8 mouse cellular contexts compared by ENCODE assay signal in genomic region chr5:34186961-34187391, GRCm38 (mm10). TPM values are rescaled to one million over a fixed set of nuclear protein-coding genes. Genes with fewer than 3 reads are reported as not detected.
A peak's percentile ranks its signal among the peaks of the same experiment; 100 is the strongest.
DNase-seq lines count a peak whose midpoint lies in the region; ATAC-seq and TF ChIP-seq lines count a peak whose summit lies in the region.

No protein-coding gene starts in this region.

- ATAC-seq in heart, postnatal 0 days (ENCODE audit: insufficient read depth, low read depth): peak; percentile 16

- no peaks in the 10 kb centered on the region for H3K27me3 ChIP-seq in C2C12 (ENCODE audit: control insufficient read depth, insufficient read depth, insufficient read length)
- no peaks in the 10 kb centered on the region for H3K27me3 ChIP-seq in heart, postnatal 0 days (ENCODE audit: control insufficient read depth, insufficient read depth, low read length)
- H3K27me3 ChIP-seq in spleen, adult 2 months (ENCODE audit: control insufficient read depth, insufficient read depth, low read length): no peaks in the 10 kb centered on the region

- H3K4me1 ChIP-seq in embryonic fibroblast, embryonic 13.5 days (ENCODE audit: control insufficient read depth, insufficient read depth, low read length): 0 out of 2 replicates have a peak, but pooled peaks cover 3% of the 10 kb centered on the region
- H3K4me1 ChIP-seq in heart, postnatal 0 days (ENCODE audit: control insufficient read depth, insufficient read depth): peaks cover 67% of the 10 kb centered on the region
- peaks cover 29% of the 10 kb centered on the region; the same call in 1 of the 2 replicates for H3K4me1 ChIP-seq in spleen, adult 2 months (ENCODE audit: control insufficient read depth, insufficient read depth, insufficient read length)

- no peaks in the 10 kb centered on the region for H3K79me3 ChIP-seq in C2C12 (ENCODE audit: low read depth)

- H3K79me2 ChIP-seq in C2C12 (ENCODE audit: control insufficient read depth, insufficient read depth) (no peaks in the 10 kb centered on the region), macrophage (ENCODE audit: inconsistent target) (peaks cover 22% of the 10 kb centered on the region; the same call in 1 of the 2 replicates)

- TF ChIP-seq POLR2A in embryonic fibroblast, embryonic 13.5 days (IDR thresholded peaks at IDR 0.05; ENCODE audit: low read depth, low read length): peak; percentile 3; the same call in 1 of the 2 replicates
- no peak for TF ChIP-seq POLR2A in spleen, adult 2 months (IDR thresholded peaks at IDR 0.05; ENCODE audit: low read depth, low read length)

- DNase-seq in adipocyte (ENCODE audit: low spot score): peak; percentile 63
- DNase-seq in heart, postnatal 0 days (ENCODE audit: low spot score): peak; percentile 50
- peak; percentile 76 to 84 for DNase-seq in kidney, postnatal 36 days
- DNase-seq in spleen, adult 2 months (ENCODE audit: low read depth in 1 of 2, low spot score in 2 of 2): peak in 1 of 2 experiments; percentile 34
- DNase-seq in layer of hippocampus, adult 9-11 months: no peak

- TF ChIP-seq CTCF in C2C12 (IDR thresholded peaks at IDR 0.05; ENCODE audit: control insufficient read depth, insufficient read depth, insufficient read length): no peak
- TF ChIP-seq CTCF in embryonic fibroblast, embryonic 13.5 days (IDR thresholded peaks at IDR 0.05; ENCODE audit: borderline replicate concordance, insufficient read depth, low read length): no peak
- TF ChIP-seq CTCF in heart, postnatal 0 days (IDR thresholded peaks at IDR 0.05; ENCODE audit: low read depth): no peak
- no peak for TF ChIP-seq CTCF in spleen, adult 2 months (IDR thresholded peaks at IDR 0.05; ENCODE audit: extremely low read depth, insufficient read depth, insufficient read length, insufficient replicate concordance)

- H3K9ac ChIP-seq in heart, postnatal 0 days (replicated peaks; ENCODE audit: low read depth, low read length): peak overlapping the region; percentile 91

- H3K9me3 ChIP-seq in heart, postnatal 0 days (replicated peaks; ENCODE audit: control insufficient read depth, low read length): no peaks in the 10 kb centered on the region

- no peaks in the 10 kb centered on the region for H3K36me3 ChIP-seq in C2C12 (ENCODE audit: control insufficient read depth, insufficient read depth)
- peaks cover 2% of the 10 kb centered on the region; the same call in 1 of the 2 replicates for H3K36me3 ChIP-seq in heart, postnatal 0 days (replicated peaks; ENCODE audit: control insufficient read depth, insufficient read depth, low read length)
- H3K36me3 ChIP-seq in macrophage (ENCODE audit: inconsistent target): peaks cover 9% of the 10 kb centered on the region; the same call in 1 of the 2 replicates
- H3K36me3 ChIP-seq in spleen, adult 2 months (ENCODE audit: control insufficient read depth, insufficient read depth, low read length): 0 out of 2 replicates have a peak, but pooled peaks cover 1% of the 10 kb centered on the region

- H3K4me3 ChIP-seq in C2C12 (ENCODE audit: insufficient read depth, poor library complexity, severe bottlenecking) (peak overlapping the region; percentile 39), macrophage (ENCODE audit: inconsistent target) (peak overlapping the region; percentile 49)
- peak overlapping the region; percentile 75 for H3K4me3 ChIP-seq in embryonic fibroblast, embryonic 13.5 days (ENCODE audit: insufficient read depth, low read length)
- H3K4me3 ChIP-seq in heart, postnatal 0 days (ENCODE audit: low read depth, low read length): peak overlapping the region; percentile 87
- peak overlapping the region; percentile 68 for H3K4me3 ChIP-seq in spleen, adult 2 months (ENCODE audit: extremely low read depth, insufficient read depth, insufficient read length)

- no peak for TF ChIP-seq EP300 in heart, postnatal 0 days (IDR thresholded peaks at IDR 0.05; ENCODE audit: low read depth)

- WGBS in heart, postnatal 0 days: under 1% methylated on average over 38 of the region's 46 CpGs
- WGBS in macrophage (ENCODE audit: missing documents): under 1% methylated on average over 46 of the region's 46 CpGs
- WGBS in spleen, adult 2 months: under 1% methylated on average over 46 of the region's 46 CpGs

- peak overlapping the region; percentile 87 for H3K4me2 ChIP-seq in heart, postnatal 0 days (ENCODE audit: low read depth, low read length)

- H3K27ac ChIP-seq in embryonic fibroblast, embryonic 13.5 days (ENCODE audit: insufficient read depth, low read length): peak overlapping the region; percentile 43
- peak overlapping the region; percentile 97 for H3K27ac ChIP-seq in heart, postnatal 0 days (ENCODE audit: low read depth)
- no peak overlapping the region for H3K27ac ChIP-seq in macrophage
- peak overlapping the region; percentile 91 for H3K27ac ChIP-seq in spleen, adult 2 months (ENCODE audit: insufficient read depth, low read length)

- H3ac ChIP-seq in C2C12 (ENCODE audit: control insufficient read depth, insufficient read length, low read depth): peak overlapping the region; percentile 69

TF ChIP-seq in C2C12, 6 proteins besides CTCF, POLR2A, EP300 and RAD21:
- TF ChIP-seq MAX (IDR thresholded peaks at IDR 0.05) (no peak), CEBPB (IDR thresholded peaks at IDR 0.05; ENCODE audit: low read depth) (no peak), MYOD1 (IDR thresholded peaks at IDR 0.05; ENCODE audit: control insufficient read depth, insufficient read length, low read depth) (no peak), MYOG (IDR thresholded peaks at IDR 0.05; ENCODE audit: control insufficient read depth, extremely low read depth, insufficient read length) (no peak), USF1 (IDR thresholded peaks at IDR 0.05; ENCODE audit: low read depth) (no peak), FOSL1 (IDR thresholded peaks at IDR 0.05; ENCODE audit: insufficient read depth, low read length, poor library complexity, severe bottlenecking) (no peak)

RNA-seq across cellular contexts. Expression of gene Mxd4, which starts 0.5 kb away (rescaled TPM):
- polyA plus RNA-seq in C2C12 (2012; fragmentation: generic; extraction: Trizol) (15.3 TPM), macrophage (2018) (14.0 to 47.5 TPM (median 34.3 TPM) in 3 replicates)
- 67.2 and 69.7 TPM in 2 replicates for polyA plus RNA-seq in embryonic fibroblast, embryonic 13.5 days (2011; ENCODE audit: insufficient read length, low read depth, missing spikeins)
- total RNA-seq in heart, postnatal 0 days (2014; rRNA removed; ENCODE audit: low replicate concordance): 104 and 114 TPM in 2 replicates
- polyA plus RNA-seq in heart, postnatal 0 days (2015; fragmentation: Nextera tagmentation; extraction: Ambion mirVana): 22.5 and 24.5 TPM in 2 replicates
- total RNA-seq in macrophage (2018; cell fraction: chromatin; rRNA removed): 10 to 100 TPM in 15 of 26 experiments, 1 to 10 TPM in 11; 2.4 to 76.8 (median 12.6) TPM
- total RNA-seq in macrophage (2018; cell fraction: cytosol; rRNA removed): 10 to 100 TPM in 25 of 26 experiments, 1 to 10 TPM in 1; 7.0 to 65.5 (median 17.4) TPM
- total RNA-seq in macrophage (2018; cell fraction: nucleus; rRNA removed): 10 to 100 TPM in 16 of 26 experiments, 1 to 10 TPM in 10; 5.2 to 65.4 (median 12.5) TPM
- polyA plus RNA-seq in spleen, adult 2 months (2012; rRNA removed): 147 and 188 TPM in 2 replicates

RNA-seq across cellular contexts. Expression of gene Haus3, which starts 17.6 kb away (rescaled TPM):
- 7.3 TPM for polyA plus RNA-seq in C2C12 (2012; fragmentation: generic; extraction: Trizol)
- polyA plus RNA-seq in embryonic fibroblast, embryonic 13.5 days (2011; ENCODE audit: insufficient read length, low read depth, missing spikeins): 19.3 and 31.2 TPM in 2 replicates
- 5.6 and 17.9 TPM in 2 replicates for total RNA-seq in heart, postnatal 0 days (2014; rRNA removed; ENCODE audit: low replicate concordance)
- polyA plus RNA-seq in heart, postnatal 0 days (2015; fragmentation: Nextera tagmentation; extraction: Ambion mirVana): 11.4 and 11.6 TPM in 2 replicates
- total RNA-seq in macrophage (2018; cell fraction: chromatin; rRNA removed): 10 to 100 TPM in 22 of 26 experiments, 1 to 10 TPM in 4; 5.8 to 43.5 (median 15.7) TPM
- total RNA-seq in macrophage (2018; cell fraction: cytosol; rRNA removed): 10 to 100 TPM in 10 of 26 experiments, 1 to 10 TPM in 16; 3.0 to 13.4 (median 9.3) TPM
- 10 to 100 TPM in 17 of 26 experiments, 1 to 10 TPM in 9; 5.4 to 33.4 (median 14.1) TPM for total RNA-seq in macrophage (2018; cell fraction: nucleus; rRNA removed)
- 11.3 to 21.0 TPM (median 14.3 TPM) in 3 replicates for polyA plus RNA-seq in macrophage (2018)
- polyA plus RNA-seq in spleen, adult 2 months (2012; rRNA removed): 0.55 and 0.70 TPM in 2 replicates

RNA-seq across cellular contexts. Expression of gene Poln, which starts 17.7 kb away (rescaled TPM):
- polyA plus RNA-seq in C2C12 (2012; fragmentation: generic; extraction: Trizol) (0.11 TPM), macrophage (2018) (0.07 to 0.28 TPM in 2 of 3 replicates, not detected in the other)
- 0.48 and 0.61 TPM in 2 replicates for polyA plus RNA-seq in embryonic fibroblast, embryonic 13.5 days (2011; ENCODE audit: insufficient read length, low read depth, missing spikeins)
- 0.19 TPM in 1 of 2 replicates, not detected in the other for total RNA-seq in heart, postnatal 0 days (2014; rRNA removed; ENCODE audit: low replicate concordance)
- 0.54 and 1.3 TPM in 2 replicates for polyA plus RNA-seq in heart, postnatal 0 days (2015; fragmentation: Nextera tagmentation; extraction: Ambion mirVana)
- total RNA-seq in macrophage (2018; cell fraction: chromatin; rRNA removed): 1 to 10 TPM in 7 of 26 experiments, under 1 TPM in 16, not detected in 3; 0.22 to 6.5 (median 0.79) TPM
- total RNA-seq in macrophage (2018; cell fraction: cytosol; rRNA removed): under 1 TPM in 8 of 26 experiments, not detected in 18; 0.04 to 0.74 (median 0.09) TPM
- total RNA-seq in macrophage (2018; cell fraction: nucleus; rRNA removed): 1 to 10 TPM in 3 of 26 experiments, under 1 TPM in 10, not detected in 13; 0.17 to 2.6 (median 0.39) TPM
- polyA plus RNA-seq in spleen, adult 2 months (2012; rRNA removed): 0.15 and 0.29 TPM in 2 replicates
